Mouse (Mus musculus) heart, adult 9 months (tissue): ENCODE measurements around the gene Hbq1a.
"Not testable (repeated sequence)": the region's sequence is repeated elsewhere in the genome, so short reads cannot be mapped to it uniquely, and the experiment has no call there.

Source experiments
- DNase-seq, 2 experiments: peaks; one replicate each; pipeline ENCODE4 v3.0.0; 2022; ENCODE audit warnings: low spot score in 2 of 2

Gene Hbq1a

GRCm38 (mm10) chr11:32285031-32285775, 14.7 kb upstream of the Hbq1a start:
- no peak for DNase-seq

GRCm38 (mm10) chr11:32285887-32286286, 14.0 kb upstream of the Hbq1a start:
- not testable (repeated sequence) for DNase-seq

GRCm38 (mm10) chr11:32286695-32287492, 13.0 kb upstream of the Hbq1a start, which contains the start of gene Hbq1b:
Gene Hbq1b (plus strand): TSS chr11:32286965.
- peak; percentile 32 to 71 for DNase-seq

- DNase-seq: no peak
Measured at GRCm38 (mm10) chr11:32287493-32287825, 12.4 kb upstream of the Hbq1a start.

- not testable (repeated sequence) for DNase-seq
Measured at GRCm38 (mm10) chr11:32292819-32293218, 7.0 kb upstream of the Hbq1a start.

GRCm38 (mm10) chr11:32293479-32293878, 6.4 kb upstream of the Hbq1a start:
- DNase-seq: not testable (repeated sequence)

- not testable (repeated sequence) for DNase-seq
Measured at GRCm38 (mm10) chr11:32296203-32296602, 3.7 kb upstream of the Hbq1a start, which contains the start of gene Hba-a2. Gene Hba-a2 (plus strand): TSS chr11:32296489.

GRCm38 (mm10) chr11:32297417-32297816, 2.5 kb upstream of the Hbq1a start:
- not testable (repeated sequence) for DNase-seq

- no peak for DNase-seq
Measured at GRCm38 (mm10) chr11:32297866-32298531, 1.9 kb upstream of the Hbq1a start.

- no peak for DNase-seq
Measured at GRCm38 (mm10) chr11:32298532-32298918, 1.3 kb upstream of the Hbq1a start.

- no peak for DNase-seq
Measured at GRCm38 (mm10) chr11:32300279-32301267, 704 bp downstream of the Hbq1a start.

- no peak for DNase-seq
Measured at GRCm38 (mm10) chr11:32301506-32301905, 1.6 kb downstream of the Hbq1a start.

- peak; percentile 23 to 37 for DNase-seq
Measured at GRCm38 (mm10) chr11:32302824-32303419, 3.1 kb downstream of the Hbq1a start.

GRCm38 (mm10) chr11:32303455-32303854, 3.6 kb downstream of the Hbq1a start:
- DNase-seq: no peak

GRCm38 (mm10) chr11:32307006-32307405, 7.1 kb downstream of the Hbq1a start:
- no peak for DNase-seq

GRCm38 (mm10) chr11:32309446-32309845, 9.6 kb downstream of the Hbq1a start:
- DNase-seq: no peak

GRCm38 (mm10) chr11:32309928-32310327, 10.1 kb downstream of the Hbq1a start:
- DNase-seq: no peak

- DNase-seq: no peak
Measured at GRCm38 (mm10) chr11:32316009-32316408, 16.1 kb downstream of the Hbq1a start.

- no peak for DNase-seq
Measured at GRCm38 (mm10) chr11:32320507-32321195, 20.8 kb downstream of the Hbq1a start.

- peak in 1 of 2 experiments; percentile 29 for DNase-seq
Measured at GRCm38 (mm10) chr11:32321196-32321565, 21.3 kb downstream of the Hbq1a start.
